13 mouse cellular contexts compared by ENCODE assay signal in the genomic region with DNA sequence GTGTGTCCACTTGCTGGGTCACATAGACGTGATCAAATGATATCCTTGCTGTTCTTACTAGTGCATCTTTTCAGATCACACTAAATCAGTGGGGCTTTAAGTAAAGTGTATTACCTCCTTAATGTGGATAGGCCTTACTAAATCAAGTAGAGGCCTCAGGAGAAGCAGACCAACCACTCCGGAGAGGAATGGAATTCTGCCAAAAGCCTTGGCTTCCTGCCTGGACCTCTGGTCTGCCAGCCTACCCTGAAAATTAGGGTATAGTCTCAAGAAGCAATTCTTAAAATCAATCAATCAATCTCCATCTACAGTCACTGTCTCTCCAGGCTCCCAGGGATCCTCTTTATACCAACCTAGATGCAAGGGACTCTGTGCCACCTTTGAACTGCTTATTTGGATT. TPM values are rescaled to one million over a fixed set of nuclear protein-coding genes. Genes with fewer than 3 reads are reported as not detected.
DNase-seq lines count a peak whose midpoint lies in the region; ATAC-seq and TF ChIP-seq lines count a peak whose summit lies in the region.
"Had no signal": no experiment of that assay in that cellular context is flagged by ENCODE, and none has a peak within 500 bp of the region (broad histone marks: within the 10 kb centered on the region; RNA-seq: fewer than 3 reads in every experiment).

No protein-coding gene starts in this region.

- DNase-seq in cerebellum, adult 18-20 months = peak; percentile 9
- no peak for DNase-seq in cerebellum, adult 8-10 months
- DNase-seq in kidney, adult 2 months = peak; percentile 77
- peak; percentile 47 for DNase-seq in NIH3T3 (ENCODE audit: low read depth)
- DNase-seq in heart, postnatal 14 days = peak; percentile 41 to 56
- DNase-seq in gastrocnemius, adult 8-10 months (ENCODE audit: low spot score in 2 of 2) = no peak
- no peak for DNase-seq in gastrocnemius, adult 2 months

- intact Hi-C loops in heart, postnatal 14 days (cut with DNase I) = no loop called here
- intact Hi-C loops in gastrocnemius, adult 2 months (cut with DNase I) = no loop called here

- H3K27ac ChIP-seq in kidney, adult 2 months (ENCODE audit: insufficient read depth, low read depth, low read length) = no peak overlapping the region
- no peak overlapping the region for H3K27ac ChIP-seq in kidney, embryonic 14.5 days (ENCODE audit: low read depth, low read length)
- no peak overlapping the region for H3K27ac ChIP-seq in gastrocnemius, adult 2 months
- H3K27ac ChIP-seq: heart, embryonic 13.5 days; limb, embryonic 13.5 days had no signal

- no peaks in the 10 kb centered on the region for H3K27me3 ChIP-seq in kidney, adult 2 months (replicated peaks; ENCODE audit: control insufficient read depth, insufficient read depth, low read length)
- no peaks in the 10 kb centered on the region for H3K27me3 ChIP-seq in kidney, embryonic 14.5 days (ENCODE audit: control insufficient read depth, insufficient read depth, low read length)

- no peaks in the 10 kb centered on the region for H3K9me3 ChIP-seq in kidney, embryonic 14.5 days (ENCODE audit: control insufficient read depth, low read length)
- H3K9me3 ChIP-seq: heart, embryonic 13.5 days; limb, embryonic 13.5 days had no signal

- H3K36me3 ChIP-seq in kidney, adult 2 months (ENCODE audit: control insufficient read depth, insufficient read depth, low read length) = no peaks in the 10 kb centered on the region
- no peaks in the 10 kb centered on the region for H3K36me3 ChIP-seq in kidney, embryonic 14.5 days (ENCODE audit: control insufficient read depth, insufficient read depth, low read length)
- H3K36me3 ChIP-seq: heart, embryonic 13.5 days; limb, embryonic 13.5 days had no signal

- H3K4me2 ChIP-seq in kidney, embryonic 14.5 days (replicated peaks; ENCODE audit: low read depth, low read length) = no peak overlapping the region
- H3K4me2 ChIP-seq: heart, embryonic 13.5 days; limb, embryonic 13.5 days had no signal

- peaks cover 19% of the 10 kb centered on the region for H3K4me1 ChIP-seq in kidney, adult 2 months (ENCODE audit: control insufficient read depth, insufficient read depth, low read length)
- H3K4me1 ChIP-seq in kidney, embryonic 14.5 days (ENCODE audit: control insufficient read depth, insufficient read depth, low read length) = 0 out of 2 replicates have a peak, but pooled peaks cover 3% of the 10 kb centered on the region

- no peak for ATAC-seq in kidney, embryonic 14.5 days (ENCODE audit: low FRiP score, low TSS enrichment)
- ATAC-seq: inflammation-experienced regulatory T-cells, adult 6 months; lung, postnatal 0 days had no signal

- no peak for TF ChIP-seq CTCF in kidney, adult 2 months (conservative IDR thresholded peaks at IDR 0.05; ENCODE audit: insufficient read depth, insufficient read length, low read depth, low read length)
- no peak for TF ChIP-seq CTCF in gastrocnemius, adult 2 months (IDR thresholded peaks at IDR 0.05)

- H3K9ac ChIP-seq in kidney, embryonic 14.5 days (ENCODE audit: low read depth, low read length) = no peak overlapping the region
- H3K9ac ChIP-seq: heart, embryonic 13.5 days; limb, embryonic 13.5 days had no signal

- no peak for TF ChIP-seq POLR2A in kidney, adult 2 months (IDR thresholded peaks at IDR 0.05; ENCODE audit: low read depth, low read length)

- WGBS in kidney, adult 2 months = 19% methylated on average over 2 of the region's 2 CpGs
- WGBS in kidney, embryonic 14.5 days = 58% methylated on average over 2 of the region's 2 CpGs

- H3K4me3 ChIP-seq in kidney, adult 2 months (ENCODE audit: insufficient read depth, low read depth, low read length) = no peak overlapping the region
- no peak overlapping the region for H3K4me3 ChIP-seq in kidney, embryonic 14.5 days (ENCODE audit: low read length)
- no peak overlapping the region for H3K4me3 ChIP-seq in gastrocnemius, adult 2 months
- H3K4me3 ChIP-seq: heart, embryonic 13.5 days; limb, embryonic 13.5 days had no signal

RNA-seq across cellular contexts. Expression of a gene that starts 59.1 kb away (rescaled TPM):
- 31.5 and 32.2 TPM in 2 replicates for polyA plus RNA-seq in kidney, adult 2 months (2012; rRNA removed)
- 4.1 and 5.0 TPM in 2 replicates for polyA plus RNA-seq in kidney, embryonic 14.5 days (2014; fragmentation: Nextera tagmentation; extraction: Ambion mirVana)
- total RNA-seq in heart, postnatal 14 days (2021) = 10 to 100 TPM; 42.2 to 50.0 TPM
- total RNA-seq in gastrocnemius, adult 8-10 months (2022) = 1 to 10 TPM in 3 of 4 experiments, under 1 TPM in 1; 0.99 to 1.9 (median 1.2) TPM
- total RNA-seq in gastrocnemius, adult 2 months (2021) = 1 to 10 TPM in 1 of 2 experiments, under 1 TPM in 1; 0.71 to 1.3 TPM
- total RNA-seq: neutrophil, adult 5-6 weeks had no signal
- polyA plus RNA-seq: inflammation-experienced regulatory T-cells, adult 6 months had no signal

Comparison
In these comparisons a context has a peak if more than half of its experiments do, and no peak if none do; other contexts are left out.
1. DNase-seq: peak in cerebellum, adult 18-20 months (2 of 2), kidney, adult 2 months (single experiment), NIH3T3 (single experiment) and heart, postnatal 14 days (2 of 2); none in cerebellum, adult 8-10 months (single experiment), gastrocnemius, adult 8-10 months (0 of 2) and gastrocnemius, adult 2 months (single experiment).
2. RNA of a gene that starts 59.1 kb away (total RNA-seq): 42.2 to 50.0 TPM in heart, postnatal 14 days; 0.99 to 1.9 TPM in gastrocnemius, adult 8-10 months and 0.71 to 1.3 TPM in gastrocnemius, adult 2 months; every median in the first group is over 10 times any median in the second.